Mouse (Mus musculus): Measurements from ENCODE around the gene Mydgf.
A peak's percentile ranks its signal among the peaks of the same experiment; 100 is the strongest.

GRCm38 (mm10) chr17:56218377-56219191, 34.9 kb upstream of the Mydgf start, which contains the start of gene Dpp9:
- TF ChIP-seq CTCF (IDR thresholded peaks at IDR 0.05; ENCODE audit: low read depth, low read length), result peak; percentile 17; the same call in 1 of the 2 replicates
- peak; percentile 55 for TF ChIP-seq POLR2A (IDR thresholded peaks at IDR 0.05; ENCODE audit: extremely low read depth, insufficient read depth, low read length)
